Mouse (Mus musculus): ENCODE results near the gene Myo3b.

Myo3b gene

GRCm38 (mm10) chr2:70065729-70066300 lies 26.9 kb downstream of the Myo3b start:
- in situ Hi-C loops (cut with MboI): no loop called here

- in situ Hi-C loops (cut with MboI): no loop called here
These were observed 27.6 kb downstream of the Myo3b start for GRCm38 (mm10) chr2:70066338-70067022.

- in situ Hi-C loops (cut with MboI): no loop called here
These were observed 30.9 kb downstream of the Myo3b start for GRCm38 (mm10) chr2:70069861-70070260.

GRCm38 (mm10) chr2:70083444-70084020 lies 44.6 kb downstream of the Myo3b start:
- in situ Hi-C loops (cut with MboI): no loop called here

- in situ Hi-C loops (cut with MboI): no loop called here
These were observed 52.3 kb downstream of the Myo3b start for GRCm38 (mm10) chr2:70091261-70091660.

GRCm38 (mm10) chr2:70091801-70092522 lies 53.0 kb downstream of the Myo3b start:
- in situ Hi-C loops (cut with MboI): no loop called here

GRCm38 (mm10) chr2:70092665-70093064 lies 53.7 kb downstream of the Myo3b start:
- in situ Hi-C loops (cut with MboI): no loop called here

- in situ Hi-C loops (cut with MboI): no loop called here
These were observed 55.5 kb downstream of the Myo3b start for GRCm38 (mm10) chr2:70094446-70094845.

GRCm38 (mm10) chr2:70097229-70098095 lies 58.5 kb downstream of the Myo3b start:
- in situ Hi-C loops (cut with MboI): no loop called here

- in situ Hi-C loops (cut with MboI): no loop called here
These were observed 60.5 kb downstream of the Myo3b start for GRCm38 (mm10) chr2:70099459-70099858.

- in situ Hi-C loops (cut with MboI): no loop called here
These were observed 66.5 kb downstream of the Myo3b start for GRCm38 (mm10) chr2:70105286-70106030.

- in situ Hi-C loops (cut with MboI): no loop called here
These were observed 70.1 kb downstream of the Myo3b start for GRCm38 (mm10) chr2:70109010-70109409.

GRCm38 (mm10) chr2:70113798-70114782 lies 75.2 kb downstream of the Myo3b start:
- in situ Hi-C loops (cut with MboI): no loop called here

- in situ Hi-C loops (cut with MboI): no loop called here
These were observed 79.7 kb downstream of the Myo3b start for GRCm38 (mm10) chr2:70118376-70119264.

- in situ Hi-C loops (cut with MboI): no loop called here
These were observed 80.3 kb downstream of the Myo3b start for GRCm38 (mm10) chr2:70119265-70119663.

GRCm38 (mm10) chr2:70126330-70126729 lies 87.4 kb downstream of the Myo3b start:
- in situ Hi-C loops (cut with MboI): no loop called here

- in situ Hi-C loops (cut with MboI): no loop called here
These were observed 87.9 kb downstream of the Myo3b start for GRCm38 (mm10) chr2:70126783-70127182.

GRCm38 (mm10) chr2:70127351-70128148 lies 88.6 kb downstream of the Myo3b start:
- in situ Hi-C loops (cut with MboI): no loop called here

All from mature B cell (primary cell).